Mouse (Mus musculus) kidney, adult 2 months (tissue): ENCODE results near the gene Slc5a1.

ENCODE experiments used
- CTCF ChIP-seq: fragments of 200-500 bp; conservative IDR thresholded peaks from 2 replicates; pipeline ENCODE4 v1.5.1; 2011; ENCODE audit warnings: low read depth, mild to moderate bottlenecking, control low read depth, low read length, moderate library complexity, mixed read lengths; ENCODE audit not compliant: insufficient read depth, insufficient read length
- POLR2A ChIP-seq: fragments of 200-500 bp; IDR thresholded peaks from one replicate; pipeline ENCODE4 v1.6.1; 2011; ENCODE audit warnings: low read depth, low read length, control low read depth

GRCm38 (mm10) chr5:33082896-33083295 lies 21.1 kb upstream of the Slc5a1 start:
- no peak for TF ChIP-seq POLR2A
- no peak for TF ChIP-seq CTCF
